Mouse (Mus musculus) liver, embryonic 16.5 days (tissue): ENCODE data around the gene Adamtsl5. TPM values are rescaled to one million over a fixed set of nuclear protein-coding genes. Genes with fewer than 3 reads are reported as not detected.

Source experiments
- microRNA-seq: library from miRNA; unstranded; fragments of <30 nt; microRNA quantifications from one replicate; pipeline ENCODE4, GENCODE M21; 2016
- polyA plus RNA-seq: library from polyadenylated mRNA; unstranded; fragments of >200 nt; fragmentation: Nextera tagmentation; extraction: Ambion mirVana; gene quantifications from 2 replicates; pipeline ENCODE4 v1.2.1, GENCODE M21; 2015

Adamtsl5 gene
- polyA plus RNA-seq, 1 experiment from 2014 or later = 2.2 TPM

Small RNA genes within 50 kb of the gene (microRNA-seq; reads per million reads assigned to microRNA genes)
- not detected for gene Gm22721

Other genes starting within 250 kb of the Adamtsl5 start
- 10.3 and 11.8 TPM in 2 replicates for gene Sbno2, start 242.8 kb downstream of the Adamtsl5 start, polyA plus RNA-seq
- 13.2 and 14.4 TPM in 2 replicates for gene Stk11, start 232.6 kb downstream of the Adamtsl5 start, polyA plus RNA-seq
- 288 and 309 TPM in 2 replicates for gene Atp5d, start 209.8 kb downstream of the Adamtsl5 start, polyA plus RNA-seq
- 0.44 and 0.65 TPM in 2 replicates for gene Cbarp, start 207.6 kb downstream of the Adamtsl5 start, polyA plus RNA-seq
- 2.3 and 2.6 TPM in 2 replicates for gene Midn, start 200.1 kb downstream of the Adamtsl5 start, polyA plus RNA-seq
- 13.8 and 14.2 TPM in 2 replicates for gene Cirbp, start 182.4 kb downstream of the Adamtsl5 start, polyA plus RNA-seq
- 8.4 and 8.7 TPM in 2 replicates for gene 1600002K03Rik, start 175.5 kb downstream of the Adamtsl5 start, polyA plus RNA-seq
- 0.47 and 0.53 TPM in 2 replicates for gene Efna2, start 168.9 kb downstream of the Adamtsl5 start, polyA plus RNA-seq
- 14.6 and 14.8 TPM in 2 replicates for gene Mum1, start 122.0 kb downstream of the Adamtsl5 start, polyA plus RNA-seq
- gene Ndufs7, start 99.3 kb downstream of the Adamtsl5 start, polyA plus RNA-seq = 220 and 223 TPM in 2 replicates
- 138 and 166 TPM in 2 replicates for gene Gamt, start 87.4 kb downstream of the Adamtsl5 start, polyA plus RNA-seq
- 21.1 and 21.3 TPM in 2 replicates for gene Dazap1, start 86.9 kb downstream of the Adamtsl5 start, polyA plus RNA-seq
- 460 and 501 TPM in 2 replicates for gene Rps15, start 56.0 kb downstream of the Adamtsl5 start, polyA plus RNA-seq
- gene Apc2, start 52.4 kb downstream of the Adamtsl5 start, polyA plus RNA-seq = 0.12 and 0.23 TPM in 2 replicates
- gene 2310011J03Rik, start 27.9 kb downstream of the Adamtsl5 start, polyA plus RNA-seq = 27.9 and 29.0 TPM in 2 replicates
- 3.5 and 4.0 TPM in 2 replicates for gene Pcsk4, start 18.9 kb downstream of the Adamtsl5 start, polyA plus RNA-seq
- gene Reep6, start 18.5 kb downstream of the Adamtsl5 start, polyA plus RNA-seq = 83.9 and 102 TPM in 2 replicates
- 0.05 and 0.18 TPM in 2 replicates for gene Plk5, start 8.0 kb upstream of the Adamtsl5 start, polyA plus RNA-seq
- gene Mex3d, start 39.2 kb upstream of the Adamtsl5 start, polyA plus RNA-seq = 0.32 and 0.60 TPM in 2 replicates
- 49.2 and 52.7 TPM in 2 replicates for gene Mbd3, start 51.1 kb upstream of the Adamtsl5 start, polyA plus RNA-seq
- gene Uqcr11, start 58.4 kb upstream of the Adamtsl5 start, polyA plus RNA-seq = 509 and 519 TPM in 2 replicates
- 39.8 and 44.4 TPM in 2 replicates for gene Tcf3, start 85.2 kb upstream of the Adamtsl5 start, polyA plus RNA-seq
- 0.02 TPM in 1 of 2 replicates, not detected in the other for gene Onecut3, start 146.4 kb upstream of the Adamtsl5 start, polyA plus RNA-seq
- 0.02 TPM in 1 of 2 replicates, not detected in the other for gene Atp8b3, start 190.7 kb upstream of the Adamtsl5 start, polyA plus RNA-seq
- gene Rexo1, start 213.1 kb upstream of the Adamtsl5 start, polyA plus RNA-seq = 10.9 and 12.1 TPM in 2 replicates
- gene Klf16, start 228.9 kb upstream of the Adamtsl5 start, polyA plus RNA-seq = 9.6 and 10.7 TPM in 2 replicates
- 31.4 and 35.9 TPM in 2 replicates for gene Abhd17a, start 241.9 kb upstream of the Adamtsl5 start, polyA plus RNA-seq